Mouse (Mus musculus) testis, adult 2 months (tissue): ENCODE data around the gene Chpf. TPM values are rescaled to one million over a fixed set of nuclear protein-coding genes. Genes with fewer than 3 reads are reported as not detected.

Experiments
- H3K27ac ChIP-seq: fragments of 200-500 bp; 2 replicates; pipeline ENCODE4 v1.5.1; 2012; ENCODE audit warnings: low read depth, low read length; ENCODE audit not compliant: control insufficient read depth, insufficient read depth
- H3K27me3 ChIP-seq: fragments of 200-500 bp; 2 replicates; pipeline ENCODE4 v1.6.1; 2012; ENCODE audit warnings: mild to moderate bottlenecking, low read length, moderate library complexity; ENCODE audit not compliant: control insufficient read depth, insufficient read depth
- H3K36me3 ChIP-seq: fragments of 200-500 bp; 2 replicates; pipeline ENCODE4 v1.6.1; 2012; ENCODE audit warnings: mild to moderate bottlenecking, low read length; ENCODE audit not compliant: control insufficient read depth, insufficient read depth
- H3K4me1 ChIP-seq: fragments of 200-500 bp; 2 replicates; pipeline ENCODE4 v1.6.1; 2012; ENCODE audit warnings: low read length; ENCODE audit not compliant: control insufficient read depth, insufficient read depth
- H3K4me3 ChIP-seq: fragments of 200-500 bp; 2 replicates; pipeline ENCODE4 v1.5.1; 2012; ENCODE audit warnings: low read depth, mild to moderate bottlenecking, low read length, moderate library complexity, mixed read lengths; ENCODE audit not compliant: control insufficient read depth
- CTCF ChIP-seq: fragments of 200-500 bp; IDR thresholded peaks from 2 replicates; pipeline ENCODE4 v1.5.1; 2012; ENCODE audit warnings: low read depth, mild to moderate bottlenecking, inconsistent platforms, low read length, moderate library complexity; ENCODE audit not compliant: control insufficient read depth, insufficient read depth, insufficient replicate concordance
- POLR2A ChIP-seq: fragments of 200-500 bp; IDR thresholded peaks from 2 replicates; pipeline ENCODE4 v1.6.1; 2012; ENCODE audit warnings: low read depth, mild to moderate bottlenecking, inconsistent platforms, low read length, moderate library complexity; ENCODE audit not compliant: control insufficient read depth
- polyA plus RNA-seq: library from polyadenylated mRNA; depleted of rRNA; stranded (reverse); fragments of >200 nt; gene quantifications from 2 replicates; pipeline ENCODE4 v1.2.3, GENCODE M21; 2012

Chpf gene
- polyA plus RNA-seq, 1 experiment, result 39.5 TPM

DNA sequence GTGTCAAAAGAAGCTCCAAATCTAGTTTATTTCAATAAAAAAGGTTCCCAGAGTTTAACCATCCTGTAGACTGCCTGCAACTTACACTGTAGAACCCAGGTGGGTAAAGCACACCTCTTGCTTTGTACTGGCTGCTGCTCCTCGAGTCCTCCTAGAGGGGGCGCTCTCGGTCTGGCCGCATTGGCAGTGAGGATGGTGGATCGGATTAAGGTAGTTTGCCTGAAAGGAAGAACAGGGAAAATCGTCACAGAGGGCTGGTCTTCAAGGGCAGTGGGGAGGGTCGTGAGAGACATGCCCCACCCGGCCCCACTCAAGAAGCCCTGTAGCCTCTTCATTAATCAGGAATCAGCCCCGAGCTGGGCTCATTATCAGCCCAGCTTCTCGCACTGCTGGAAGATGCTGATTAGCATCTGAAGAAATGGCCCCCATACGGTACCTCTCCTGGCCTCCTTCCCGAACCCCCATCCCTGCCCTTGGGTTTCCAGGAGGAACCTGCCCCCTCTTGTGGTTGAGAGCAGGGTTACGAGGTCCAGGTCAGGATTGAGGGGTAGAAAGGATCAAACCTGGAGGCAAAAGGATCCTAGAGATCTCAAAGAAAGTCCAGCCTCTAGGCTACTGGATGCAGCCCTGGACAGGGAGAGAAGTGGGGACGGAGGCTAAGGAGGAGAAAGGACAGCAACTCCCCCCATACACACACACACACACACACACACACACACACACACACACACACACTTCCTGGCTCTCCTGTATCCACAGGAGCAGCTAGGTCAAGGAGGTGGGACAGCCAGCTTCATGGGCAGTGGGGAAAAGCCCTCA is 22.2 kb downstream of the Chpf start:
- TF ChIP-seq CTCF (peak; percentile 82; the same call in 1 of the 2 replicates), POLR2A (no peak)
- Histone ChIP-seq H3K27ac (no peak overlapping the region), H3K27me3 (no peaks in the 10 kb centered on the region; the same call in 1 of the 2 replicates), H3K36me3 (no peaks in the 10 kb centered on the region), H3K4me1 (peaks cover 9% of the 10 kb centered on the region), H3K4me3 (no peak overlapping the region)

DNA sequence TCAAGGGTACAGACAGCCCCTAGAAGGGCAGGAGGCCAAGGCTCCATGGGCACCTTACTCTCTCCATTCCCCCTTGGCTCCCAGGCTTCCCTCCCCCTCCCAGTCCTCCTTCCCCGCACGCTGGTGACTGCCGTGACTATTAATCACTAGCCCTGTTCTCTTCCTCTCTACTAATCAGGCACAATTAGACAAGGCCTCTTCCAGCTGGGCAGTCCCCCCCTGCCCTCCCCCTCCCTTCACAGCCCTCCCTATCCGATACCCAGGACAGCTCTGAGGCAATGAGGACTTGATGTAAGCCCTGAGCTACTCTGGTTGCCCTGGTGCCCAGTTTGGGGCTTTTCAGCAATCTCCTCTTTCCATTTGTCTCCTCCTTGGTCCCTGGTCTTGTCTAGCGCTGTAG is 23.2 kb downstream of the Chpf start:
- H3K36me3 ChIP-seq, result no peaks in the 10 kb centered on the region
- TF ChIP-seq POLR2A (no peak), CTCF (no peak)
- H3K27ac ChIP-seq, result no peak overlapping the region
- H3K4me1 ChIP-seq, result peaks cover 10% of the 10 kb centered on the region
- H3K4me3 ChIP-seq, result no peak overlapping the region
- H3K27me3 ChIP-seq, result no peaks in the 10 kb centered on the region; the same call in 1 of the 2 replicates

DNA sequence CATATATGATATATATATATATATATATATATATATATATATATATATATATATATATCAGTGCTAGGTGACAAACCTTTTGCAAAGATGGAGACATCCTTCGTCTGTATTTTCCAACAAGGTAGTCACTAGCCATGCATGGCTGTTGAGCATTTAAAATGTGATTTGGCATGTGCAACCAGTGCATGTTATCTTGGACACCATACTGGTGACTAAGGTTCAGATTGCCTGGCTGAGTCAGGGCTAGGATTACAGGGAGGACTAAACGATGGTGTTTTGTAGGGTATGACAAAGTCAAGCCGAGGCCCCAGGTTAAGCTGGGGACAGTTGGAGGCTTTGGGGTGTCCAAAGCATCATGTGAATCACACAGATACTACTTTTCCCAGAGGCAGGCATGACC is 23.7 kb downstream of the Chpf start:
- Histone ChIP-seq H3K4me1 (peaks cover 12% of the 10 kb centered on the region), H3K36me3 (no peaks in the 10 kb centered on the region), H3K27ac (no peak overlapping the region), H3K27me3 (no peaks in the 10 kb centered on the region; the same call in 1 of the 2 replicates), H3K4me3 (no peak overlapping the region)
- TF ChIP-seq CTCF (no peak), POLR2A (no peak)

DNA sequence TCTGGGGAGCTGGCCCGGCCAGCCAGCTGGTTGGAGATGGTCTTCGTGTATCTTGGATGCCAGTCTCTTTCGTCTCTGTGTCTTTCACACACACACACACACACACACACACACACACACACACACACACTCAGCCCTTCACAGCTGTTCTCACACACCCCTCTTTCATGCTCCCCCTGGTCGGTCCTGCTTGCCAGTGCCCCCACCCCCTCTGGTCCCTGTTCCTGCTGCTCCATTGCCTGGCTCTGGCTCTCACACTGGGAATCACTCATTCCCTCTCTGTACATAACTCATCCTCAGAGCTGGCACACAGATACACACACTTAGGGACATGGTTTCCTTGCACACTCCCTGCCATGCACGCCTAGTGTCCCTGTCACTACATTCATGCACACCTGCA is 27.2 kb downstream of the Chpf start:
- Histone ChIP-seq H3K4me3 (no peak overlapping the region), H3K4me1 (peaks cover 5% of the 10 kb centered on the region)

DNA sequence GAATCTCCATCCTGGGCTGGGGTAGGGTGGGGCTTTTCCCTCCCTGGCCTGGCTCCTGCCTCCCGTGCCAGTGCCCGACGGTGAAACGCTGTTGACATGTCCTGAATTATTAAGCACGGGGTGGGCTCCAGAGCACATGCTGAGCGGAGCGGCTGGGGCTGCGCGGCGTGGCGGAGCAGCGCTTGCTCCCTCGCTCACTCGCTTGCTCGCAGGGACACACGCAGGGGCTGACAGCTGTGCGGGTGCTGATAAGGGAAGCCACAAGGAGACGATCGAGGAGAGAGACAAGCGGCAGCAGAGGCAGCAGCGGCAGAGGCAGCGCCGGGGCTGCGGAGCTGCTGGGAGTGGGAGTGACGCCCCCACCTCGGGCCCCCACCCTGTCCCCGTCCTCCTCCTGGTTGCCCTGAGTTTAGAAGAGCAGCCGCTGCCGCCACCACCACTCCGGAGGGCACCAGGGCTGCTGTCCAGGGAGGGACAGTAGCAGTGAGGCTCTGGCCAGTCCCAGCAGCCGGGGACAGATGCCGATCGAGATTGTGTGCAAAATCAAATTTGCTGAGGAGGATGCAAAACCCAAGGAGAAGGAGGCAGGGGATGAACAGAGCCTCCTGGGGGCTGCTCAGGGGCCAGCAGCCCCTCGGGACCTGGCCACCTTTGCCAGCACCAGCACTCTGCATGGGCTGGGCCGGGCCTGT is 28.6 kb downstream of the Chpf start, which contains the start of gene Asic4:
TSS of gene Asic4 (plus strand) at position 123 of the 692 bp plus-strand sequence.
- no peak within 1 kb of the TSS for H3K27ac ChIP-seq
- TF ChIP-seq CTCF (no peak), POLR2A (no peak)
- H3K27me3 ChIP-seq, result 0 out of 2 replicates have a peak, but pooled peaks cover 2% of the 10 kb centered on the region
- no peak within 1 kb of the TSS for H3K4me3 ChIP-seq
- peaks cover 14% of the 10 kb centered on the region for H3K4me1 ChIP-seq
- H3K36me3 ChIP-seq, result no peaks in the 10 kb centered on the region

More for the DNA sequence above, 27.2 kb downstream of the Chpf start:
- H3K36me3 ChIP-seq, result no peaks in the 10 kb centered on the region
- H3K27ac ChIP-seq, result no peak overlapping the region
- TF ChIP-seq POLR2A (no peak), CTCF (no peak)
- 0 out of 2 replicates have a peak, but pooled peaks cover 2% of the 10 kb centered on the region for H3K27me3 ChIP-seq

DNA sequence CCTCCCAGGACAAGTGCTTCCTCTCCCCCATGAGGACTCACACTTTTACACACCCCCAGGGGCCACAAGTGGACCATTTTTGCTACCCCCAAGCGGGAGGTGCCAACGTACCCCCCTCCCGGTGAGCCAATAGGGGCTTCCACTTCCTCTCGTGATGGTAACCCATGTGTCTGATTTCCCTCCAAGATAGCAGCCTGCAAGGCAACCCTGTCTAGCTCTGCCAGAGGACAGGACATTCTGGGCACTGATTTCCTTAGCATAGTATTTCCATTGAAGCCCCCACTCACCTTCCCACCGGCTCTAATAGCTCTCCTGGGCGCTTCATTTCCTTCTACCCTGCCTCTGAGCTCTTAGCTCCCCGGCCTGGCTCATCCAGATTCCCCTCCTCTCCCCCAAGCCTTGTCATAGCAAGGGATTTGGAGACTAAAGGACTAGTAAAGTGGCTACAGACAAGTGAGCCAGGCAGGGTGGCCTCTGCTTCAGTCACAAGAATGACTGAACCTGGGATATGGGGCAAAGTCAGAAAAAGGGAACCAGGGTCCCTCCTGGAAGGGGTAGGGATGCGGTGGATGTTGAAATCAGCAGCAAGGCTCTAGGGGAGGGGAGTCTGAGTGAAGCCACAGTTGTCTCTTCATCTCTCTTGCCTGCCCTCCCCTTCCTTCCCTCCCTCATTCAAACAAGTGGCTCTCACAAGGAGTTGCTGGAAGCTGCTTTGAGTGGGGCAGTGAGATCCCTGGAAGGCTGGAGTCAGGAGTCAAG is 29.6 kb downstream of the Chpf start:
- no peak overlapping the region for H3K4me3 ChIP-seq
- no peaks in the 10 kb centered on the region for H3K36me3 ChIP-seq
- 0 out of 2 replicates have a peak, but pooled peaks cover 2% of the 10 kb centered on the region for H3K27me3 ChIP-seq
- no peak overlapping the region for H3K27ac ChIP-seq
- TF ChIP-seq CTCF (no peak), POLR2A (no peak)
- peaks cover 17% of the 10 kb centered on the region for H3K4me1 ChIP-seq

DNA sequence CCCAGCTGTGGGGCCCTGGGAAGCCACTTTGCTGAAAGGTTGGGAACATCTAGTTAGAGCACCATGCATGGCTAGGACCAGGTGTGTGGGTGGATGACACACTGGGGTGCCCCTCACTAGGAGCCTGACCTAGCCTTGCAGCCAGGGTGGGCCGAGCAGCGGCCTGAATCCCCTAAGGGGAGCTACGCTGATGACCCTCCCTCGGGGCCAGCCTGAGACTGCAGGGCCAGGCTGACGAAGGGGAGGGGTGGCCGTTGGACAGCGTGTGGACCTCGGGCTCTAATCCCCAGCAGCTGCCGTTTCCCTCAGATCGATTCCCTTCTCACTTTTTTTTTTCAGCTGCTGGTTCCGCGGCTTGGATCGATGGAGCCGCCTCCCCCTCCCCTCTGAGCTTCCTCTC is 30.2 kb downstream of the Chpf start:
- H3K36me3 ChIP-seq, result no peaks in the 10 kb centered on the region
- no peak overlapping the region for H3K4me3 ChIP-seq
- H3K27ac ChIP-seq, result no peak overlapping the region
- no peak for TF ChIP-seq POLR2A
- TF ChIP-seq CTCF, result no peak
- peaks cover 17% of the 10 kb centered on the region for H3K4me1 ChIP-seq
- 0 out of 2 replicates have a peak, but pooled peaks cover 2% of the 10 kb centered on the region for H3K27me3 ChIP-seq
